ENCODE assay signal across 8 mouse cellular contexts in genomic region chr19:5912103-5913006, GRCm38 (mm10). TPM values are rescaled to one million over a fixed set of nuclear protein-coding genes. Genes with fewer than 3 reads are reported as not detected.
DNase-seq lines count a peak whose midpoint lies in the region; ATAC-seq and TF ChIP-seq lines count a peak whose summit lies in the region.

No protein-coding gene starts in this region.

- no peaks in the 10 kb centered on the region for H3K9me3 ChIP-seq in kidney, embryonic 14.5 days (ENCODE audit: control insufficient read depth, low read length)
- H3K9me3 ChIP-seq in limb, embryonic 15.5 days = no peaks in the 10 kb centered on the region

- peak; percentile 99 for DNase-seq in A20 (ENCODE audit: low read depth, low spot score)
- DNase-seq in heart, adult 9 months (ENCODE audit: low spot score in 2 of 2) = peak; percentile 99
- peak; percentile 96 for DNase-seq in monocyte, adult 2 months (ENCODE audit: low read depth in 1 of 2, low spot score in 2 of 2)
- DNase-seq in spleen, postnatal 36 days (ENCODE audit: low spot score in 2 of 2) = peak; percentile 98 to 100

- peak overlapping the region; percentile 71 for H3K27ac ChIP-seq in bone marrow macrophage, adult 2 months (ENCODE audit: insufficient read depth, low read depth, low read length)
- peak overlapping the region; percentile 70 for H3K27ac ChIP-seq in embryonic fibroblast, embryonic 13.5 days (ENCODE audit: insufficient read depth, low read length)
- peak overlapping the region; percentile 84 for H3K27ac ChIP-seq in kidney, embryonic 14.5 days (ENCODE audit: low read depth, low read length)
- H3K27ac ChIP-seq in limb, embryonic 15.5 days = peak overlapping the region; percentile 93

- H3K9ac ChIP-seq in kidney, embryonic 14.5 days (ENCODE audit: low read depth, low read length) = peak overlapping the region; percentile 95
- peak overlapping the region; percentile 98 for H3K9ac ChIP-seq in limb, embryonic 15.5 days

- no peak for TF ChIP-seq POLR2A in bone marrow macrophage, adult 2 months (IDR thresholded peaks at IDR 0.05; ENCODE audit: borderline replicate concordance, low read depth, low read length)
- peak; percentile 96 for TF ChIP-seq POLR2A in embryonic fibroblast, embryonic 13.5 days (IDR thresholded peaks at IDR 0.05; ENCODE audit: low read depth, low read length)

- H3K4me1 ChIP-seq in bone marrow macrophage, adult 2 months (ENCODE audit: control insufficient read depth, insufficient read depth, low read length) = peaks cover 29% of the 10 kb centered on the region
- peaks cover 4% of the 10 kb centered on the region for H3K4me1 ChIP-seq in embryonic fibroblast, embryonic 13.5 days (ENCODE audit: control insufficient read depth, insufficient read depth, low read length)
- peaks cover 14% of the 10 kb centered on the region for H3K4me1 ChIP-seq in kidney, embryonic 14.5 days (ENCODE audit: control insufficient read depth, insufficient read depth, low read length)
- H3K4me1 ChIP-seq in limb, embryonic 15.5 days = peaks cover 28% of the 10 kb centered on the region

- H3K36me3 ChIP-seq in kidney, embryonic 14.5 days (ENCODE audit: control insufficient read depth, insufficient read depth, low read length) = peaks cover 10% of the 10 kb centered on the region; the same call in 1 of the 2 replicates
- H3K36me3 ChIP-seq in limb, embryonic 15.5 days = peaks cover 20% of the 10 kb centered on the region

- H3K4me3 ChIP-seq in bone marrow macrophage, adult 2 months (ENCODE audit: insufficient read depth, low read length) = peak overlapping the region; percentile 87
- H3K4me3 ChIP-seq in embryonic fibroblast, embryonic 13.5 days (ENCODE audit: insufficient read depth, low read length) = peak overlapping the region; percentile 88
- peak overlapping the region; percentile 80 for H3K4me3 ChIP-seq in kidney, embryonic 14.5 days (ENCODE audit: low read length)
- H3K4me3 ChIP-seq in limb, embryonic 15.5 days = peak overlapping the region; percentile 93

- peak overlapping the region; percentile 63 for H3K4me2 ChIP-seq in kidney, embryonic 14.5 days (replicated peaks; ENCODE audit: low read depth, low read length)
- H3K4me2 ChIP-seq in limb, embryonic 15.5 days = peak overlapping the region; percentile 72

- peak; percentile 96 for ATAC-seq in kidney, embryonic 14.5 days (ENCODE audit: low FRiP score, low TSS enrichment)
- peak; percentile 93 for ATAC-seq in limb, embryonic 15.5 days (ENCODE audit: insufficient number of reproducible peaks, low FRiP score, low TSS enrichment, low read depth)

- under 1% methylated on average over 59 of the region's 59 CpGs for WGBS in kidney, embryonic 14.5 days
- under 1% methylated on average over 59 of the region's 59 CpGs for WGBS in limb, embryonic 15.5 days

- no peak for TF ChIP-seq CTCF in bone marrow macrophage, adult 2 months (IDR thresholded peaks at IDR 0.05; ENCODE audit: low read depth, low read length)
- no peak for TF ChIP-seq CTCF in embryonic fibroblast, embryonic 13.5 days (IDR thresholded peaks at IDR 0.05; ENCODE audit: borderline replicate concordance, insufficient read depth, low read length)

- H3K27me3 ChIP-seq in kidney, embryonic 14.5 days (ENCODE audit: control insufficient read depth, insufficient read depth, low read length) = no peaks in the 10 kb centered on the region
- H3K27me3 ChIP-seq in limb, embryonic 15.5 days = no peaks in the 10 kb centered on the region

RNA-seq across cellular contexts. Expression of gene Dpf2, which starts 0.5 kb away (rescaled TPM):
- 69.3 and 75.2 TPM in 2 replicates for polyA plus RNA-seq in bone marrow macrophage, adult 2 months (2012; ENCODE audit: insufficient read depth, insufficient read length, missing spikeins)
- 94.7 and 135 TPM in 2 replicates for polyA plus RNA-seq in embryonic fibroblast, embryonic 13.5 days (2011; ENCODE audit: insufficient read length, low read depth, missing spikeins)
- 132 and 167 TPM in 2 replicates for polyA plus RNA-seq in kidney, embryonic 14.5 days (2014; fragmentation: Nextera tagmentation; extraction: Ambion mirVana)
- polyA plus RNA-seq in limb, embryonic 15.5 days (2015; fragmentation: Nextera tagmentation; extraction: Ambion mirVana) = 117 and 125 TPM in 2 replicates

RNA-seq across cellular contexts. Expression of gene Cdc42ep2, which starts 12.3 kb away (rescaled TPM):
- 2.5 and 2.6 TPM in 2 replicates for polyA plus RNA-seq in bone marrow macrophage, adult 2 months (2012; ENCODE audit: insufficient read depth, insufficient read length, missing spikeins)
- polyA plus RNA-seq in embryonic fibroblast, embryonic 13.5 days (2011; ENCODE audit: insufficient read length, low read depth, missing spikeins) = 10.4 and 12.1 TPM in 2 replicates
- 10.5 and 10.8 TPM in 2 replicates for polyA plus RNA-seq in kidney, embryonic 14.5 days (2014; fragmentation: Nextera tagmentation; extraction: Ambion mirVana)
- 9.2 and 12.6 TPM in 2 replicates for polyA plus RNA-seq in limb, embryonic 15.5 days (2015; fragmentation: Nextera tagmentation; extraction: Ambion mirVana)

RNA-seq across cellular contexts. Expression of gene Tigd3, which starts 18.4 kb away (rescaled TPM):
- 0.61 and 0.70 TPM in 2 replicates for polyA plus RNA-seq in bone marrow macrophage, adult 2 months (2012; ENCODE audit: insufficient read depth, insufficient read length, missing spikeins)
- 0.60 and 1.5 TPM in 2 replicates for polyA plus RNA-seq in embryonic fibroblast, embryonic 13.5 days (2011; ENCODE audit: insufficient read length, low read depth, missing spikeins)
- polyA plus RNA-seq in kidney, embryonic 14.5 days (2014; fragmentation: Nextera tagmentation; extraction: Ambion mirVana) = 2.9 and 4.0 TPM in 2 replicates
- 3.1 TPM in 2 replicates for polyA plus RNA-seq in limb, embryonic 15.5 days (2015; fragmentation: Nextera tagmentation; extraction: Ambion mirVana)

RNA-seq across cellular contexts. Expression of gene Slc25a45, which starts 34.7 kb away (rescaled TPM):
- polyA plus RNA-seq in bone marrow macrophage, adult 2 months (2012; ENCODE audit: insufficient read depth, insufficient read length, missing spikeins) = 74.2 and 78.0 TPM in 2 replicates
- polyA plus RNA-seq in embryonic fibroblast, embryonic 13.5 days (2011; ENCODE audit: insufficient read length, low read depth, missing spikeins) = 1.3 and 3.5 TPM in 2 replicates
- 3.3 and 3.5 TPM in 2 replicates for polyA plus RNA-seq in kidney, embryonic 14.5 days (2014; fragmentation: Nextera tagmentation; extraction: Ambion mirVana)
- polyA plus RNA-seq in limb, embryonic 15.5 days (2015; fragmentation: Nextera tagmentation; extraction: Ambion mirVana) = 3.4 and 5.2 TPM in 2 replicates

RNA-seq across cellular contexts. Expression of gene Frmd8, which starts 37.3 kb away (rescaled TPM):
- 24.6 and 25.2 TPM in 2 replicates for polyA plus RNA-seq in bone marrow macrophage, adult 2 months (2012; ENCODE audit: insufficient read depth, insufficient read length, missing spikeins)
- 24.9 and 35.7 TPM in 2 replicates for polyA plus RNA-seq in embryonic fibroblast, embryonic 13.5 days (2011; ENCODE audit: insufficient read length, low read depth, missing spikeins)
- polyA plus RNA-seq in kidney, embryonic 14.5 days (2014; fragmentation: Nextera tagmentation; extraction: Ambion mirVana) = 17.4 and 26.5 TPM in 2 replicates
- 28.4 and 31.3 TPM in 2 replicates for polyA plus RNA-seq in limb, embryonic 15.5 days (2015; fragmentation: Nextera tagmentation; extraction: Ambion mirVana)

Comparison
In these comparisons a context has a peak if more than half of its experiments do, and no peak if none do; other contexts are left out.
1. Peak in every context shown above with its lines: DNase-seq, ATAC-seq, H3K4me3 ChIP-seq and H3K27ac ChIP-seq.